Mouse (Mus musculus) lung, postnatal 36 days (tissue): ENCODE measurements at regions not wholly inside any gene's neighbourhood (a gene's known extent, or its start where the extent isn't known, plus 50 kb on each side); places are given as distances from the start of the nearest gene placed in this dataset.

Source experiments
- DNase-seq: peaks from one replicate; pipeline ENCODE4 v3.0.0; 2022; ENCODE audit warnings: mixed read lengths

DNA sequence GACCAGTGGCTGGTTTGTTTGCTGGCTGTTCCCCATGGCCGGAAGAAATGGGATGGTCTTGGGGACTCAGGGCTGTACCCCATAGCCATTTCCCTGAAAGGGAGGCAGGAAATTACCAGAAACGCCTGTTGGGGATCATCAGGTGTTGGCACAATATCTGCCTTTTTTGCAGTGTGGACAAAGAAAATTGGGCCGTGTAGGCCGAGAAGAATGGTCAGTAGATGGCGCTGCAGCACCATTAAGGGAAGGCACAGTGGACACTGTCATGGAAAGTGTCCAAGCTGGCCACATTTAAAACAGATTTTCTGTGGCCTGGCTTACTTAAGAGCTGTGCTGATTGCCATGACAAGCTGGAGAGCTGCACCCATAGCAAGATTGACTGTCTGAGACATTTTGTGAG lies 358.1 kb downstream of the Slxl1 start:
- peak; percentile 6 for DNase-seq
